Mouse (Mus musculus): ENCODE results near the gene Esam. TPM values are rescaled to one million over a fixed set of nuclear protein-coding genes. Genes with fewer than 3 reads are reported as not detected.

Esam gene
- total RNA-seq, 2 experiments from 2014 or later = 19.6 to 22.5 TPM

- intact Hi-C loops (cut with DNase I) = loop anchor here (2.0 to 5.0 kb wide), 2 partner anchors 115 to 386 kb away; no protein-coding TSS in a partner anchor
- H3K27ac ChIP-seq = peak overlapping the region; percentile 71
- no peak for TF ChIP-seq CTCF (IDR thresholded peaks at IDR 0.05)
- DNase-seq (ENCODE audit: extremely low spot score in 1 of 2, low spot score in 2 of 2) = no peak
- peak overlapping the region; percentile 38 for H3K4me3 ChIP-seq
These were observed 18.1 kb downstream of the Esam start for GRCm38 (mm10) chr9:37545847-37546452.

- no peak overlapping the region for H3K27ac ChIP-seq
- peak overlapping the region; percentile 7; the same call in 1 of the 2 replicates for H3K4me3 ChIP-seq
- TF ChIP-seq CTCF (IDR thresholded peaks at IDR 0.05) = peak; percentile 57
- intact Hi-C loops (cut with DNase I) = loop anchor here (5.0 kb wide), 1 partner anchor 385 kb away; no protein-coding TSS in a partner anchor
- DNase-seq (ENCODE audit: extremely low spot score in 1 of 2, low spot score in 2 of 2) = no peak
These were observed 19.0 kb downstream of the Esam start for GRCm38 (mm10) chr9:37546889-37547288.

GRCm38 (mm10) chr9:37550435-37550834 lies 22.6 kb downstream of the Esam start:
- intact Hi-C loops (cut with DNase I) = loop anchor here (10.0 kb wide), 1 partner anchor 274 kb away; no protein-coding TSS in a partner anchor
- Histone ChIP-seq H3K4me3 (peak overlapping the region; percentile 70), H3K27ac (peak overlapping the region; percentile 97)
- DNase-seq (ENCODE audit: extremely low spot score in 1 of 2, low spot score in 2 of 2) = no peak
- TF ChIP-seq CTCF (IDR thresholded peaks at IDR 0.05) = no peak

- no peak; the same call in 1 of the 2 replicates for TF ChIP-seq CTCF (IDR thresholded peaks at IDR 0.05)
- no peak for DNase-seq (ENCODE audit: extremely low spot score in 1 of 2, low spot score in 2 of 2)
- peak overlapping the region; percentile 97 for H3K27ac ChIP-seq
- intact Hi-C loops (cut with DNase I) = loop anchor here (1.0 to 10.0 kb wide), 2 partner anchors 61 to 273 kb away; partner anchors contain the start of gene Spa17
- H3K4me3 ChIP-seq = peak overlapping the region; percentile 70
These were observed 24.1 kb downstream of the Esam start for GRCm38 (mm10) chr9:37551751-37552531.

GRCm38 (mm10) chr9:37552536-37553293 lies 24.8 kb downstream of the Esam start, which contains the start of gene Nrgn:
TSS of gene Nrgn (minus strand) at chr9:37552904.
- intact Hi-C loops (cut with DNase I) = loop anchor here (1.0 to 10.0 kb wide), 2 partner anchors 61 to 272 kb away; partner anchors contain the start of gene Spa17
- Histone ChIP-seq H3K4me3 (peak within 1 kb of the TSS; percentile 70), H3K27ac (peak within 1 kb of the TSS; percentile 97)
- TF ChIP-seq CTCF (IDR thresholded peaks at IDR 0.05) = no peak
- peak; percentile 85 to 87 for DNase-seq (ENCODE audit: extremely low spot score in 1 of 2, low spot score in 2 of 2)

GRCm38 (mm10) chr9:37554279-37554678 lies 26.4 kb downstream of the Esam start:
- intact Hi-C loops (cut with DNase I) = loop anchor here (10.0 kb wide), 1 partner anchor 271 kb away; no protein-coding TSS in a partner anchor
- DNase-seq (ENCODE audit: extremely low spot score in 1 of 2, low spot score in 2 of 2) = no peak
- H3K27ac ChIP-seq = peak overlapping the region; percentile 85
- TF ChIP-seq CTCF (IDR thresholded peaks at IDR 0.05) = no peak
- no peak overlapping the region for H3K4me3 ChIP-seq

- TF ChIP-seq CTCF (IDR thresholded peaks at IDR 0.05) = no peak
- DNase-seq (ENCODE audit: extremely low spot score in 1 of 2, low spot score in 2 of 2) = no peak
- intact Hi-C loops (cut with DNase I) = loop anchor here (10.0 kb wide), 1 partner anchor 270 kb away; no protein-coding TSS in a partner anchor
These were observed 27.2 kb downstream of the Esam start, which contains the start of gene Siae for GRCm38 (mm10) chr9:37554838-37555748. TSS of gene Siae (plus strand) at chr9:37555698.

GRCm38 (mm10) chr9:37556366-37556765 lies 28.5 kb downstream of the Esam start:
- no peak for DNase-seq (ENCODE audit: extremely low spot score in 1 of 2, low spot score in 2 of 2)
- Histone ChIP-seq H3K27ac (peak overlapping the region; percentile 85), H3K4me3 (no peak overlapping the region)
- intact Hi-C loops (cut with DNase I) = loop anchor here (1.0 to 10.0 kb wide), 2 partner anchors 12 to 268 kb away; no protein-coding TSS in a partner anchor
- TF ChIP-seq CTCF (IDR thresholded peaks at IDR 0.05) = no peak

More at GRCm38 (mm10) chr9:37554838-37555748, 27.2 kb downstream of the Esam start, which contains the start of gene Siae:
- H3K4me3 ChIP-seq = 0 out of 2 replicates have a peak within 1 kb of the TSS, but pooled peaks have one; percentile 4
- H3K27ac ChIP-seq = peak within 1 kb of the TSS; percentile 85

- no peak for TF ChIP-seq CTCF (IDR thresholded peaks at IDR 0.05)
- intact Hi-C loops (cut with DNase I) = no loop called here
- H3K27ac ChIP-seq = no peak overlapping the region
- DNase-seq (ENCODE audit: extremely low spot score in 1 of 2, low spot score in 2 of 2) = no peak
- no peak overlapping the region for H3K4me3 ChIP-seq
These were observed 32.7 kb downstream of the Esam start for GRCm38 (mm10) chr9:37560617-37561016.

- Histone ChIP-seq H3K4me3 (no peak overlapping the region), H3K27ac (no peak overlapping the region)
- DNase-seq (ENCODE audit: extremely low spot score in 1 of 2, low spot score in 2 of 2) = no peak
- no peak for TF ChIP-seq CTCF (IDR thresholded peaks at IDR 0.05)
- intact Hi-C loops (cut with DNase I) = no loop called here
These were observed 35.9 kb downstream of the Esam start for GRCm38 (mm10) chr9:37563805-37564204.
